Mouse (Mus musculus) thymus, adult 2 months (tissue): ENCODE measurements around the gene Prdx5.
"Not testable (repeated sequence)": the region's sequence is repeated elsewhere in the genome, so short reads cannot be mapped to it uniquely, and the experiment has no call there.

Experiments used
- CTCF ChIP-seq: fragments of 200-500 bp; IDR thresholded peaks from 2 replicates; pipeline ENCODE4 v1.5.1; 2012; ENCODE audit warnings: mild to moderate bottlenecking, control low read depth, low read length, moderate library complexity, borderline replicate concordance; ENCODE audit not compliant: control insufficient read depth, poor library complexity, insufficient read depth; ENCODE audit errors: extremely low read depth
- POLR2A ChIP-seq: fragments of 200-500 bp; IDR thresholded peaks from 2 replicates; pipeline ENCODE4 v1.6.1; 2012; ENCODE audit warnings: mild to moderate bottlenecking, low read length, control low read depth, moderate library complexity; ENCODE audit not compliant: control insufficient read depth, poor library complexity, insufficient read depth; ENCODE audit errors: extremely low read depth

GRCm38 (mm10) chr19:6910306-6910705 is 400 bp upstream of the Prdx5 start:
- not testable (repeated sequence) for TF ChIP-seq CTCF, POLR2A
